Mouse (Mus musculus): ENCODE data around the gene Rassf3.
A peak's percentile ranks its signal among the peaks of the same experiment; 100 is the strongest.

GRCm38 (mm10) chr10:121430764-121431540, 45.2 kb downstream of the Rassf3 start:
- TF ChIP-seq CTCF (IDR thresholded peaks at IDR 0.05; ENCODE audit: low read depth) (0 out of 2 replicates have a peak, but pooled peaks have one; percentile 0), EP300 (IDR thresholded peaks at IDR 0.05; ENCODE audit: low read depth) (no peak)
